Mouse (Mus musculus) heart, postnatal 4 days (tissue): ENCODE measurements around the gene Prkar2b. TPM values are rescaled to one million over a fixed set of nuclear protein-coding genes. Genes with fewer than 3 reads are reported as not detected.

Source experiments
- DNase-seq: peaks from one replicate; pipeline ENCODE4 v3.0.0; 2021
- total RNA-seq, 2 experiments: library from RNA; stranded (reverse); gene quantifications; 2 replicates each; pipeline ENCODE4 v1.2.3; 2021

Prkar2b gene
- total RNA-seq, result 1 to 10 TPM; 6.5 to 7.7 TPM

DNA sequence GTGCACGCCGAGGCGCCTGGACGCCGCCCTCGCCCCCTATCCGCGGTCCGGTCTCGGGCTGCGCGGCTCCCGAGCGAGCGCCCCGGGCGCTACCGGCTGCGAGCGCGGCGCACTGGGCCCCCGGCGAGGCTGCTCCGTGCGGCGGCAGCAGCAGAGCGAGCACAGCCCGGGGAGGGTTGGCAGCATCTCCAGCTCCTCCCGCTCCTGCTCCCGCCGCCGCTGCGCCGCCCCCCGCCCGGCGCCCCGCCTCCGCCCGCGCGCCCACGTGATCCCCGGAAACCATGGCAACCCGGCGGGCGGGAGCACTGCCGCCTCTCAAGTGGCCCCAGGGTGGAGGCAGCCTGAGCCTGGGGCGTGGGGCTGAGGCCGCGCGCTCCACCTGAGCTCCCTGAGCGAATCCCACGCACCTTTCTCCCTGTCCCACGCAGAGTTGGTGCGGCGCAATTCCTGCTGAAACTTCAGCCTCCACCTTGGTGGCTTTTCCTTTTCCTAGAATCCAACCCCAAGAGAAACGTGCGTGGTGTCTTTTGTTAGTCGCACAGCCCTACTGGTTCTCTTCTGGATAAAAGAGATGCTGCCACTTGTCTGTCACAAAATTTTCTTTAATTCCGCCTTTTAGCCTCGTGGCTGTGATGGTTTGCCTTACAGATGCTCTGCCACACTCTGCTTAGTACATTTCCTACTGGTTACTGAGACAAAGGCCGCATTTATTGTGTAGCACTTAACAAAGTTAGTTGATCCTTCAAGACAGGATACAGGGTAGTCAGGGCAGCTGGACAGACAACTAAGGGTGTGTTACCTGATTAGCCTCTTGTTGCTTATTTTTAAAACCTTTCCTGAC is at the start of gene Prkar2b:
Gene Prkar2b (minus strand): TSS at position 207 of the 841 bp plus-strand sequence.
- DNase-seq, result peak; percentile 89

DNA sequence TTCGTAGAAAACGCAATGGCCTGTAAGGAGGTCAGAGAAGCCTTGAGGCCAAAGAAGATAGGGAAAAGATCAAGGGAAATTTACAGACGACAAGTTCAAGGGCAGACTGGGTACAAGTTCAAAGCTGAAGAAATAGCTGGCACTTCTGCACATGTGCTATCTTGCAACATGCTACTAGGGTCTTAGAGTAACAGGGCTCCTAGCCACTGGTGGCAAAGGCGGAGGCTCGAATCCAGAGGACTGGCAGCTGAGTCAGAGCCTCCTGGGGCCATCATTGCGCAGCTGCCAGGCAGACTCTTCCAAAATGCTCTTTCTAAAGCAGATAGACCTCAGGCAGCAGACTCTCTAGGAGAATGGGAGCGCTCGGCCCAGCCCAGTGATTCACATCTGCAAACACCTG is 48.1 kb upstream of the Prkar2b start:
- DNase-seq, result no peak

- no peak for DNase-seq
These were observed 43.9 kb upstream of the Prkar2b start for GRCm38 (mm10) chr12:32104955-32105521.

DNA sequence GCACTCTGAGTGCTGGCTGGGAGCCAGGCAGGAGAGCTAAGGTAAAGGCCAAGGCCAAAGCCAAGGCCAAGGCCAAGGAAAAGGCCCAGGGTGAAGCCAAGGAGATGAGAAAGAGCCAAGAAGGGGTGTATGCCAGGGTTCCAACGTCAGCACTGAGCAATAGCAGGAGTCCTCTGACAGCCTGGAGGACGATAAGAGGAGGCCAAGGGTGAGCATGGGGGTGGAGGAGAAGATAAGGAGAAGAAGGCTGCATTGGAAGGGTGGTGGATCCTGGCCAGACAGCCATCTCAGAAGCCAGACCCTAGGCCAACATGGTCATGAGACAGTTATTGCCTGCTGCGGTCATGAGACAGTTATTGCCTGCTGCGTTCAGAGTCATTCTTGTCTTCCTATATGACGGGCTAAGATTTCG is 43.4 kb upstream of the Prkar2b start:
- DNase-seq, result peak; percentile 51

- DNase-seq, result no peak
These were observed 40.2 kb upstream of the Prkar2b start for GRCm38 (mm10) chr12:32101306-32101705.

DNA sequence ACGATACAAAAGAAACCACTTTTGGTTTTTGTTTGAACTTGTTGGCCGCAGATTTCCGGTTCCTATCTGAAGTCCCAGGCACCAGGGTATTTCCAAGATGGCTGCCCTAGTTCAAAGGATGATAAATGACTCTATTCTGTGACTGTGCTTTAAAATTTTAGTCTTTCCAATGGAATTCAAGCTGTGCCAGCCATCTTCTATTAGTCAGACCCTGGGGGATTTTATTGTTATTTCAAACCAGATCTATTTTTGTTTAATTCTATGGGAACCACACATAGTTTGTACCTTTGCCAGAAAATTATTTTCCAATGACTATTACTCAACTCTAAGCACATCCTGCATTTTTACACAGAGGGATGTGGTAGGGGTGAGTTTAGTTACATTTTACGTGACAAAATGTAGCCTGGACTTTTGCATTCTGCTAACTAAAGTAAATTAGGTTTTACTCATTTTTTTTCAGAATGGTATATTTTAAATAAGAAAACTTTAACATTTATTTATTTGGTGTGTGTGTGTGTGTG is 38.6 kb upstream of the Prkar2b start:
- DNase-seq, result no peak

DNA sequence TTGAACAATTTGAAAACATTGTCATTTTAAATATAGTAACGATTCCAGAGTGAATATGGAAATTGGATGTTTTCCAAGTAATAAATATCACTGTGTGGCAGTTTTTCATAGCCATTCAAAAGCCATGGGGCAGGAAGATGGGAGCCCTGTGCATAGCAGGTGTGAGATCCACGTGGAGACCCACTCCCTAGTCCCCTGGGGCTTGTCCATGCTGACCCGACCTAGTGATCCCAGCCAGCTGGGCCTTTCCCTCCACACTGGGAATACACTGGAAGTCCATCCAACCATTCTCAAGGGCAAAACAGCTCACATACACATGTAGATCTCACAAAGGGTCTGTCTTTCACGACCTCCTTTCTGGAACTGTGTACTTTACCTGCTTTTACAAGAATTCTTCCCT is 37.5 kb upstream of the Prkar2b start:
- DNase-seq, result no peak

- no peak for DNase-seq
These were observed 36.0 kb upstream of the Prkar2b start for GRCm38 (mm10) chr12:32097107-32097506.

GRCm38 (mm10) chr12:32095164-32095563 is 34.1 kb upstream of the Prkar2b start:
- no peak for DNase-seq

- no peak for DNase-seq
These were observed 31.4 kb upstream of the Prkar2b start for GRCm38 (mm10) chr12:32092452-32092851.

DNA sequence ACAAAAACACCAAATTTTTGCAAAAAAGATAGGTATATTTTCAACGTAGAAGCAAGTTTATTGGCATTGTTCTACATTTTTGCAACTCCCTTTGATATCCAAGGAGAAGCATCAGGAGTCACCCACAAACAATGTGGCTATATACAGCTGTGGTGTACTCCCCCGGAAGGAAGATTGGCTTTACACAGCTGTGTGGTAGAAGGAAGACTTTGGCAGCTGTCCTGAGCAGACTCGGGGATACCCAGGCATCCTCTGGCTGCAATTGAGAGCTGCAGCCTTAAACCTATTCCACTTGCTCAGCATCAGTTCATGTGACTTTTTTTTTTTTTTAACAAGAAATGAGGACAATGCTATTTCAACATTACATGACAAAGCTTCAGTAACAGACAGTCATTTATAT is 27.5 kb upstream of the Prkar2b start:
- no peak for DNase-seq

GRCm38 (mm10) chr12:32087339-32087738 is 26.2 kb upstream of the Prkar2b start:
- DNase-seq, result no peak

DNA sequence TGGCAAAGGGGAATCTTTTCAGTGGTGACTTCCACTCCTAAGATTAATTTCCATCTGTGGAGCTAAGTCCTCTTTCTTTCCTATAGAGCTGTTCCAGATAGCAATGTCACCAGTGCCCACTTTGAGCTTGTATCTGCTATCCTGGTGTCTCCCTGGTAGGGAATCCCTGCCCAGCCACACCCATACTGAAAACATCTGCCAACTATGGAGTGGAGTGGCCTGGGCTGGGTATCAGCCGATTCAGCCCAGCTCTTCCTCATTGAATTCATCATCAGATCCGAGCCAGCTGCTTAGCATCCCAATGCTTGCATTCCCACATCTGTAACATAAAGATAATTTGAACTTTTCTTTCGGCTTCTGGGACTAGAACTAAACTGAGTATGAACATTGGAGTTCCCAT is 25.8 kb upstream of the Prkar2b start:
- DNase-seq, result no peak

DNA sequence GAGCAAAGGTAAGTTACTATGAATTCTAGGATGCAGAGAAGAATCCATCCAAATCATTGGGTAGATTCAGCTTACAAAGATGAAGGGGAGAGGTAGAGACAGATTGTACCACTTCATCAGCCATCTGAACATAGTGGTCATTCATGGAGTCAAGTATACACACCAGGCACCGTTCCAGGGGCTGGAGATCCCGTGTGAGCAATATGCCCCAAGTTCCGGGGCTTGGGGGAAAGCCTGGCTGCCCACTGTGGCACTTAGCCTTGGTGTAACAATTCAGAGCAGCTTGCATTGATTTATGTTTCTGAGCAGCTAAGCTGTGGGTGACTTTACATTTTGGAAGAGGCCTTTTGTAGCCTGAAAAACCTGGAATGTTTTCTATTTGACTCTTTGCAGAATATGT is 24.8 kb upstream of the Prkar2b start:
- DNase-seq, result no peak

DNA sequence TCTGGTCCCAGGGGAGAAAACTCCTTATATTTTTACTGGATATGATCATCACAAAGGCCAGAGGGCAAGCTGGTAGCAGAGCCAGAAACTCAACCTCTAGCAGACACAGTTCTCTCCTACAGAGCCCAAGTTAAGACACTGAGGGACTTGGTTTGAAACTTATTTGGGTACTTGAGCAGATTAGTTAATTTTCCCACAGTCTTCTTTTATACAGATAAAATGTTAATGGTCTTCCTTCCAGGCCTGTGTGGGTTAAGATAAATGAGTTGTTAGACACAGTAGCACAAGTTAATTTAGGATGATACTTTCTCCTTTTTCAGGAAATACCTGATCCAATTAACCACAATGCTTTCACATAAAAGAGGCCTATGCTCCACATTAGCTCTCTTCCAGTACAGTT is 24.1 kb upstream of the Prkar2b start:
- no peak for DNase-seq

DNA sequence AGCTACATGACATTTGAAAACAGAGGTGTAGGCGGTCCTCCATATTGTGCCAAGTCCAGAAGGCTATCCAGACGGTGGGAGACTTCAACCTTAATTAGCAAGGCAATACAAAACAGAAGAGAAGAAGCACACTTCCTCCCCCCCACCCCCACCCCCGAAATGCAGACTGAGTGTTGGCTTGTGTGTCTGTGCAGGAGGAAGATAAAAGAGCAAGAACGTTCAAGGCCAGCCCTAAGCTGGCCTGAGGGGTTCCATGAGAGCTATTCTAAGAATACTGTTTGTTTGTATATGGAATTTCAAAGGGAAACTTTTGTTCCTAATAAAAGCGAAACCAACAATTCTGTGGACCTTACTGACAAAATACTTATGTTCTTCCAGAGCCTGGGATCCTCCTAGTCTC is 23.5 kb upstream of the Prkar2b start:
- no peak for DNase-seq

DNA sequence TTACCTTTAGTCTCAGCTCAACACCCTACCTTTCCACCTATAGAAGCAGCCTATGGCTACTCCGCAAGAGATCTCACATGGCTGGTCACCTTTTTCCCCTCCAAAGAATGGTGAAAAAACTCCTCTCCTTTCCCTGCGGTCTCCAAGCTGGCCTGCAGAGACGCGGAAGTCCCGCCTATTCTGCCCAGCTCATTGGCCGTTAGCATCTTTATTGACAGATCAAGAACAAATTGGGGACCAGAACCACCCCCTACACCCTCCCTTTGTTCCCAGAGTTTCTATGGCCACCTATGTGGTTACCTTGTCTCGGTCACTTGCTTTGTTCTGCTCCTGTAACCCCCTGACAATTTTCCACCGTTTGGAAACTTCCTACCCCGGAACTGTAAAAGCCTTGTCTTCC is 19.6 kb upstream of the Prkar2b start:
- DNase-seq, result no peak

DNA sequence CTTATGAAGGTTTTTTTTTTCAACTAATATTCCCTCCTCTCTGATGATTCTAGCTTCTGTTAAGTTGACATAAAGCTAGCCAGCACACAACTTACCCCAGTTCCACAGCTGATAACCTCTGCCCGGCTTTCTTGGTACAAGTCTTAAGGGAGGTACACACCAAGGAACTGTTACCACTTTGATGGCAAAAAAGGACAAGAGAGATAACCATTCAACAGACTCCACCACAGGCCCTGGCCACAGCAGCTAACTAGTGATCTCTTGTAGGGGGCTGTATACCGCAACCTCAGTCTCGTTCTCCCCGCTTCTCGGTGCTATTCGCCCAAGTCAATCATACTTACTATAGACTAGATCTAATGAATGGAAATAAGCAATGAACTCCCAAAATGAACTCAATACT is 16.3 kb upstream of the Prkar2b start:
- DNase-seq, result no peak

DNA sequence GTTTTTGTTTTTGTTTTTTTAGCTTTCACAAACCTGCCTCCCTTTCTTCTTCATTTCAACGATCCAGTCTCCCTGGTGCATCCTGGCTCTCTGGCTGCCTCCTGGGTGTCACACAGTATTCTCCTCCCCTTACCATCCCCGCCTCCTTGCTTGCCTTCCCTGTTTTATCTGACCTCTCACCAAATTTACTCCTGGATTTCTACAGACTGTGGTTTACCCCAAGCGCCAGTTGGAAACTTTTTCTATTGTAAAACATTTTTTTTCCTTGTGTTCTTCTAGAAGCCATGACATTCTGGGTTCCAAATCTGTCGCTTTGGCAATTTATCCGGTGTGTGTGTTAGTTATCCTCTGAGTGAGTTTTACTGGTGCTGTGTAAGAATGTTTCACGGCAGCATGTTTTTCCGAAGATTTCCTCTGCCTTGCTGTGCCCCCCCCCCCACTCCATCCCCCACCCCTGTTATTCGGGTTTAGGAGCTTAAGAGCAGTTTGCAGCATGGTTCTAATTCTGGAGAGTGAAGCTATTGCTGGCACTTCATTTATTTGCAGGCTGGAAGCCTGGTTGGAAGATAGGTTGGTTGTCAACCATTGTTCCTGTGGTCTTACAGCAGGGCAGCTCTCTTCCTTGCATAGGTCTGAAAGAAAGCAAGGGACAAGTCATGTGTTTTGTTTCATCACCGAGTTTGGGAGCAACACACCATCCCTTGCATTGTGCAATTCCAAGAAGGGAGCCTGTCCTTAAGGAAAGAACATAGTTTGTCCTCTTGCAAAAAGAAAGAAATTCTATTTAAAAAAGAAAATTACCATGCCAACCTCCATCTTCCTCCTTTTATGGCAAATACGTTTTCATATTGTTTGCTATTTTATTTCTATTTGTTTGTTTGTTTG is 15.0 kb upstream of the Prkar2b start:
- DNase-seq, result no peak

DNA sequence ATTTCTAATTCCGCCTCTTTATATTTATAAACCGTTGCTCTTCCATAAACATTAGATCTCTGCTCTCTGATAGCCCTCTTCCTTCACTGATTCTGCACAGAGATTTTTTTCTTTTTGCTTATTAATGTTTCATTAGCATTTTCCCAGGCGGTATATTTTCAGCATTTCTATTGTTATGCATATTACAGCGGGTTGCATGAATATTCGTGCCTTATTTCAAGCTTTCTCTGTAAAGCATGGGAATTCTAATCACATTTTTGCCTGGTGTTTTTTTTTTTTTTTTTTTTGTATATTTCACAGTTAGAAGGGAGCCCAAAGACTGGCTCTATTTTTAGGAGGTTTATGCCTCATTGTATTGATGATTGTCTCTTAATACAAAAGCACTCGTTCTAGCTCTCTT is 13.2 kb upstream of the Prkar2b start:
- no peak for DNase-seq

- DNase-seq, result no peak
These were observed 4.9 kb upstream of the Prkar2b start for GRCm38 (mm10) chr12:32066004-32066403.

DNA sequence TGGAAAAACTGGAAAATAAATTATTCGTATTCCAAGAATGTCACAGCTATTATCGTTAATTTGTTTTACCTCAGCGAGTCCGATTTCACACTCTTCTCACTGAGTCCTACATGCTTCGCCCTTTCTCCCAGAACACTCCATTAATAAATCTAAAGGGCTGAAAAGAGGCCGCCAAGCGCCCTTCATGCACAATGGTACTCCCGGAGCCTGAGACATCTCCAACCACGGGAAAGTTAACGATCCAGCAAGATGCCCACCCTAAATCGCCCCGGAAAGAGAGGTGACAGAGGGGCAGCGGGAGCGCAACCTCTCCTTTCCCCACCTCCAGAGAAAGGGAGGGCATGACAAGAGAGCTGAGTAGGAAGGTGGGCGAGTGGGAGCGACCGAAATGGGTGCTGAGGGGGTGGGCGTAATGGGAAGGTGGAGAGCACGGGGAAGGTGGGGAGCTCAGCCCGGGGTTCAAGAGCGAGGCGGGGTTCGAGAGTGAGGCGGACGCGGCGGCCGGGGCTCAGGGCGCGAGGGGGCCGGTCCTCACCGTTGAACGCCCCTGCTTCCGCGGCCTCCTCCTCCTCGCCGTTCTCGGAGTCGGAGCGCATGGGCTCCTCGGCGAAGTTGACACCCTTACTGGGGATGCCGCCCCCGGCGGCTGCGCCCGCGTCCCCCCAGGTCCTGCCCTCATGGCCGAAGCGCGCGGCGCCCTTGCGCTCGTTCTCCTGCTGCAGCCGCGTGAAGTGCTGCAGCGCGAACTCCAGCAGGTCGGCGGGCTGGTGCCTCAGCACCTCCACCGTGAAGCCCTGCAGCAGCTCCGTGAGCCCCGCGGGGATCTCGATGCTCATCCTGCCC is 628 bp downstream of the Prkar2b start:
- DNase-seq, result no peak
